Mouse (Mus musculus) forebrain, embryonic 10.5 days (tissue): ENCODE measurements around the gene Myl12a. TPM values are rescaled to one million over a fixed set of nuclear protein-coding genes. Genes with fewer than 3 reads are reported as not detected.

Experiments
- DNase-seq: peaks from one replicate; pipeline ENCODE4 v3.0.0-alpha.2; 2017; ENCODE audit warnings: low spot score; ENCODE audit errors: extremely low spot score
- H3K27ac ChIP-seq: fragments of 300-500 bp; sonication (generic); 2 replicates; pipeline ENCODE4 v1.5.1; 2016; ENCODE audit warnings: mild to moderate bottlenecking
- H3K27me3 ChIP-seq: fragments of 300-500 bp; sonication (generic); 2 replicates; pipeline ENCODE4 v1.6.1; 2016; ENCODE audit warnings: mild to moderate bottlenecking; ENCODE audit not compliant: poor library complexity, severe bottlenecking
- H3K36me3 ChIP-seq: fragments of 300-500 bp; sonication (generic); replicated peaks from 2 replicates; pipeline ENCODE4 v1.6.1; 2016; ENCODE audit warnings: mild to moderate bottlenecking, moderate library complexity
- H3K4me1 ChIP-seq: fragments of 300-500 bp; sonication (generic); 2 replicates; pipeline ENCODE4 v1.6.1; 2016
- H3K4me3 ChIP-seq: fragments of 300-500 bp; sonication (generic); 2 replicates; pipeline ENCODE4 v1.5.1; 2016; ENCODE audit warnings: mild to moderate bottlenecking, moderate library complexity
- H3K9me3 ChIP-seq: fragments of 300-500 bp; sonication (generic); 2 replicates; pipeline ENCODE4 v1.6.1; 2016; ENCODE audit warnings: mild to moderate bottlenecking, moderate library complexity
- WGBS: fragments of 180-500 bp; shearing (Covaris S2); methylation state at CpG from one replicate; pipeline ENCODE4 v1.1.7; 2016; 5-methylcytosine and 5-hydroxymethylcytosine counted together
- polyA plus RNA-seq: library from polyadenylated mRNA; unstranded; fragments of >200 nt; fragmentation: Nextera tagmentation; extraction: Ambion mirVana; gene quantifications from 2 replicates; pipeline ENCODE4 v1.2.1, GENCODE M21; 2016

The Myl12a gene
- polyA plus RNA-seq, 1 experiment from 2014 or later: 417 TPM

GRCm38 (mm10) chr17:71022841-71023240 lies 20.2 kb upstream of the Myl12a start:
- H3K9me3 ChIP-seq: no peaks in the 10 kb centered on the region
- 92% methylated on average over 13 of the region's 13 CpGs for WGBS
- H3K4me3 ChIP-seq: no peak overlapping the region
- no peak for DNase-seq
- peaks cover 14% of the 10 kb centered on the region for H3K4me1 ChIP-seq
- no peaks in the 10 kb centered on the region for H3K36me3 ChIP-seq
- H3K27ac ChIP-seq: no peak overlapping the region
- H3K27me3 ChIP-seq: no peaks in the 10 kb centered on the region

GRCm38 (mm10) chr17:71019860-71020259 lies 17.2 kb upstream of the Myl12a start:
- peaks cover 18% of the 10 kb centered on the region for H3K4me1 ChIP-seq
- H3K27ac ChIP-seq: 0 out of 2 replicates have a peak overlapping the region, but pooled peaks have one; percentile 21
- WGBS: 65% methylated on average over 9 of the region's 9 CpGs
- no peaks in the 10 kb centered on the region for H3K36me3 ChIP-seq
- H3K27me3 ChIP-seq: no peaks in the 10 kb centered on the region
- no peaks in the 10 kb centered on the region for H3K9me3 ChIP-seq
- no peak for DNase-seq
- H3K4me3 ChIP-seq: no peak overlapping the region

GRCm38 (mm10) chr17:71019309-71019655 lies 16.6 kb upstream of the Myl12a start:
- H3K4me1 ChIP-seq: peaks cover 23% of the 10 kb centered on the region
- no peak for DNase-seq
- H3K4me3 ChIP-seq: no peak overlapping the region
- H3K36me3 ChIP-seq: no peaks in the 10 kb centered on the region
- H3K9me3 ChIP-seq: no peaks in the 10 kb centered on the region
- peak overlapping the region; percentile 21; the same call in 1 of the 2 replicates for H3K27ac ChIP-seq
- no peaks in the 10 kb centered on the region for H3K27me3 ChIP-seq
- 45% methylated on average over 6 of the region's 6 CpGs for WGBS

- H3K36me3 ChIP-seq: no peaks in the 10 kb centered on the region
- H3K27me3 ChIP-seq: no peaks in the 10 kb centered on the region
- no peaks in the 10 kb centered on the region for H3K9me3 ChIP-seq
- 90% methylated on average over 15 of the region's 15 CpGs for WGBS
- peaks cover 23% of the 10 kb centered on the region for H3K4me1 ChIP-seq
- no peak for DNase-seq
- H3K27ac ChIP-seq: no peak overlapping the region
- H3K4me3 ChIP-seq: no peak overlapping the region
These were observed 16.1 kb upstream of the Myl12a start for GRCm38 (mm10) chr17:71018616-71019308.

GRCm38 (mm10) chr17:71018151-71018550 lies 15.5 kb upstream of the Myl12a start:
- H3K27me3 ChIP-seq: no peaks in the 10 kb centered on the region
- H3K9me3 ChIP-seq: no peaks in the 10 kb centered on the region
- WGBS: 97% methylated on average over 3 of the region's 3 CpGs
- no peaks in the 10 kb centered on the region for H3K36me3 ChIP-seq
- peaks cover 23% of the 10 kb centered on the region for H3K4me1 ChIP-seq
- H3K4me3 ChIP-seq: no peak overlapping the region
- DNase-seq: no peak
- H3K27ac ChIP-seq: no peak overlapping the region

- WGBS: 96% methylated on average over 4 of the region's 4 CpGs
- Histone ChIP-seq H3K4me1 (peaks cover 23% of the 10 kb centered on the region), H3K27ac (no peak overlapping the region), H3K36me3 (no peaks in the 10 kb centered on the region), H3K4me3 (no peak overlapping the region), H3K27me3 (no peaks in the 10 kb centered on the region), H3K9me3 (no peaks in the 10 kb centered on the region)
- DNase-seq: no peak
These were observed 14.8 kb upstream of the Myl12a start for GRCm38 (mm10) chr17:71017457-71017998.

GRCm38 (mm10) chr17:71014911-71015310 lies 12.2 kb upstream of the Myl12a start:
- Histone ChIP-seq H3K27me3 (no peaks in the 10 kb centered on the region), H3K9me3 (no peaks in the 10 kb centered on the region), H3K4me1 (peaks cover 21% of the 10 kb centered on the region), H3K36me3 (no peaks in the 10 kb centered on the region), H3K27ac (no peak overlapping the region), H3K4me3 (no peak overlapping the region)
- DNase-seq: no peak
- 62% methylated on average over 5 of the region's 5 CpGs for WGBS

GRCm38 (mm10) chr17:71013105-71013504 lies 10.4 kb upstream of the Myl12a start:
- 91% methylated on average over 6 of the region's 6 CpGs for WGBS
- H3K9me3 ChIP-seq: no peaks in the 10 kb centered on the region
- no peaks in the 10 kb centered on the region for H3K36me3 ChIP-seq
- no peaks in the 10 kb centered on the region for H3K27me3 ChIP-seq
- H3K4me1 ChIP-seq: peaks cover 9% of the 10 kb centered on the region
- no peak overlapping the region for H3K27ac ChIP-seq
- H3K4me3 ChIP-seq: no peak overlapping the region
- DNase-seq: no peak

- Histone ChIP-seq H3K9me3 (no peaks in the 10 kb centered on the region), H3K4me3 (no peak overlapping the region), H3K36me3 (no peaks in the 10 kb centered on the region), H3K27me3 (no peaks in the 10 kb centered on the region), H3K4me1 (peaks cover 9% of the 10 kb centered on the region), H3K27ac (no peak overlapping the region)
- DNase-seq: no peak
- 88% methylated on average over 9 of the region's 9 CpGs for WGBS
These were observed 9.4 kb upstream of the Myl12a start for GRCm38 (mm10) chr17:71011931-71012662.

GRCm38 (mm10) chr17:71010646-71011242 lies 8.1 kb upstream of the Myl12a start:
- no peak overlapping the region for H3K4me3 ChIP-seq
- H3K9me3 ChIP-seq: no peaks in the 10 kb centered on the region
- H3K36me3 ChIP-seq: no peaks in the 10 kb centered on the region
- no peaks in the 10 kb centered on the region for H3K27me3 ChIP-seq
- 62% methylated on average over 7 of the region's 7 CpGs for WGBS
- DNase-seq: no peak
- H3K27ac ChIP-seq: no peak overlapping the region
- H3K4me1 ChIP-seq: peaks cover 9% of the 10 kb centered on the region

GRCm38 (mm10) chr17:71009751-71010150 lies 7.1 kb upstream of the Myl12a start:
- 86% methylated on average over 1 of the region's 1 CpGs for WGBS

GRCm38 (mm10) chr17:71008676-71009075 lies 6.0 kb upstream of the Myl12a start:
- Histone ChIP-seq H3K27me3 (no peaks in the 10 kb centered on the region), H3K4me1 (peaks cover 5% of the 10 kb centered on the region; the same call in 1 of the 2 replicates), H3K9me3 (no peaks in the 10 kb centered on the region), H3K4me3 (no peak overlapping the region), H3K27ac (no peak overlapping the region), H3K36me3 (no peaks in the 10 kb centered on the region)
- no peak for DNase-seq
- 87% methylated on average over 3 of the region's 3 CpGs for WGBS

More at GRCm38 (mm10) chr17:71009751-71010150, 7.1 kb upstream of the Myl12a start:
- Histone ChIP-seq H3K9me3 (no peaks in the 10 kb centered on the region), H3K4me1 (peaks cover 4% of the 10 kb centered on the region), H3K4me3 (no peak overlapping the region), H3K27me3 (no peaks in the 10 kb centered on the region), H3K27ac (no peak overlapping the region), H3K36me3 (no peaks in the 10 kb centered on the region)
- no peak for DNase-seq

- no peak overlapping the region for H3K27ac ChIP-seq
- WGBS: 88% methylated on average over 5 of the region's 5 CpGs
- peaks cover 17% of the 10 kb centered on the region for H3K4me1 ChIP-seq
- H3K36me3 ChIP-seq: no peaks in the 10 kb centered on the region
- H3K9me3 ChIP-seq: no peaks in the 10 kb centered on the region
- no peak overlapping the region for H3K4me3 ChIP-seq
- DNase-seq: no peak
- no peaks in the 10 kb centered on the region for H3K27me3 ChIP-seq
These were observed 4.3 kb upstream of the Myl12a start for GRCm38 (mm10) chr17:71006976-71007375.
